In the genomic region with DNA sequence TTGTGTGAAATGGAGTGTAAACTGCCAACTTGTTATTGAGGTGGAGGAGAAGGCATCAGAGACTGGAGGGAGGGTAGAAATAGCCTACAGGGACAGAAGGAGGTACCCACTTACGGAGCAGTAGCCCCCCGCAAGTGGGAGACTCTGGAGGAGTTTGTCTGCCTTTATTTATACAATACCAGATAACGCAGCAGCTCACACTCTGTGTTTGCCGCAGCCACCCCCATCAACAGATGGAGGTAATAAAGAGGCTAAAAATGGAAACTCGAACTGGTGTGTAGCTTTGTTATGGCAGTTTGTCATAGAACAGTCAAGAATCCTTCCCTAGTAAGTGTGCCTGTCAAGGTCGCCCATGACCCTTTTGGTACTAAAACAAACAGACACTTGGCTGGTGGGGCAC, we compare ENCODE assay signal across 19 mouse cellular contexts. TPM values are rescaled to one million over a fixed set of nuclear protein-coding genes. Genes with fewer than 3 reads are reported as not detected.
A peak's percentile ranks its signal among the peaks of the same experiment; 100 is the strongest.
DNase-seq lines count a peak whose midpoint lies in the region.
"Had no signal": no experiment of that assay in that cellular context is flagged by ENCODE, and none has a peak within 500 bp of the region (broad histone marks: within the 10 kb centered on the region; RNA-seq: fewer than 3 reads in every experiment).

No protein-coding gene starts in this region.

- DNase-seq in layer of hippocampus, adult 11-12 months (ENCODE audit: low spot score), result peak; percentile 32
- DNase-seq in layer of hippocampus, postnatal 10 days (ENCODE audit: low spot score in 2 of 2), result no peak
- DNase-seq in right cerebral cortex, adult 2 months (ENCODE audit: low spot score in 2 of 2), result peak; percentile 40
- DNase-seq in right cerebral cortex, postnatal 4 days, result no peak
- DNase-seq in layer of hippocampus, adult 9-10 months (ENCODE audit: low spot score), result peak; percentile 26
- DNase-seq in layer of hippocampus, postnatal 36 days, result peak; percentile 23 to 38
- DNase-seq in left cerebral cortex, postnatal 10 days (ENCODE audit: extremely low spot score in 1 of 2, low spot score in 2 of 2), result no peak
- DNase-seq in liver, result no peak
- DNase-seq: adrenal gland, adult 2 months; adrenal gland, postnatal 14 days; cerebellum, adult 18-20 months; cerebellum, adult 9-10 months; cerebellum, postnatal 14 days; gastrocnemius, postnatal 25 days; heart, adult 2 months; heart, postnatal 14 days had no signal

- intact Hi-C loops in left cerebral cortex, postnatal 10 days (cut with DNase I), result loop anchor here (5.0 kb wide), 1 partner anchor 218 kb away; no protein-coding TSS in a partner anchor

RNA-seq across cellular contexts. Expression of gene Hs3st2, which starts 16.2 kb away (rescaled TPM):
- total RNA-seq in layer of hippocampus, postnatal 10 days (2021), result 10 to 100 TPM; 16.5 to 20.2 TPM
- total RNA-seq in layer of hippocampus, postnatal 36 days (2021), result 10 to 100 TPM; 10.6 to 11.2 TPM
- total RNA-seq in left cerebral cortex, postnatal 10 days (2021), result 10 to 100 TPM; 69.8 to 70.6 TPM
- total RNA-seq: gastrocnemius, adult 8-10 months; gastrocnemius, postnatal 25 days; heart, adult 2 months; heart, postnatal 14 days; hematopoietic stem cell, adult 5-6 weeks; MEL had no signal

Comparison
In these comparisons a context has a peak if more than half of its experiments do, and no peak if none do; other contexts are left out.
1. DNase-seq: peak in layer of hippocampus, adult 11-12 months (single experiment), right cerebral cortex, adult 2 months (2 of 2), layer of hippocampus, adult 9-10 months (single experiment) and layer of hippocampus, postnatal 36 days (2 of 2); none in layer of hippocampus, postnatal 10 days (0 of 2), right cerebral cortex, postnatal 4 days (single experiment), left cerebral cortex, postnatal 10 days (0 of 2) and liver (single experiment).